Mouse (Mus musculus): ENCODE results near the gene Tep1. TPM values are rescaled to one million over a fixed set of nuclear protein-coding genes. Genes with fewer than 3 reads are reported as not detected.

Tep1 gene
- polyA plus RNA-seq, 1 experiment from 2014 or later: 3.3 TPM

- H3K4me1 ChIP-seq (ENCODE audit: control insufficient read depth, insufficient read depth, low read depth, low read length): peaks cover 16% of the 10 kb centered on the region
- peak within 1 kb of the TSS; percentile 66 for H3K4me2 ChIP-seq (ENCODE audit: low read length)
- peak within 1 kb of the TSS; percentile 90 for H3K27ac ChIP-seq (ENCODE audit: low read depth, low read length)
- peaks cover 14% of the 10 kb centered on the region for H3K36me3 ChIP-seq (ENCODE audit: control insufficient read depth, insufficient read depth, low read length)
- H3K9me3 ChIP-seq (ENCODE audit: control insufficient read depth, low read length): no peaks in the 10 kb centered on the region
- peak within 1 kb of the TSS; percentile 82 for H3K9ac ChIP-seq (ENCODE audit: low read depth, low read length)
- peak within 1 kb of the TSS; percentile 87 for H3K4me3 ChIP-seq (ENCODE audit: low read length)
- no peaks in the 10 kb centered on the region for H3K27me3 ChIP-seq (replicated peaks; ENCODE audit: control insufficient read depth, insufficient read depth, low read length)
- WGBS: under 1% methylated on average over 21 of the region's 21 CpGs
- peak; percentile 99 for ATAC-seq
Measured at GRCm38 (mm10) chr14:50785251-50785637, 85.1 kb downstream of the Tep1 start, which contains the start of gene Ttc5. Gene Ttc5, minus strand, starts transcription at chr14:50785519.

DNA sequence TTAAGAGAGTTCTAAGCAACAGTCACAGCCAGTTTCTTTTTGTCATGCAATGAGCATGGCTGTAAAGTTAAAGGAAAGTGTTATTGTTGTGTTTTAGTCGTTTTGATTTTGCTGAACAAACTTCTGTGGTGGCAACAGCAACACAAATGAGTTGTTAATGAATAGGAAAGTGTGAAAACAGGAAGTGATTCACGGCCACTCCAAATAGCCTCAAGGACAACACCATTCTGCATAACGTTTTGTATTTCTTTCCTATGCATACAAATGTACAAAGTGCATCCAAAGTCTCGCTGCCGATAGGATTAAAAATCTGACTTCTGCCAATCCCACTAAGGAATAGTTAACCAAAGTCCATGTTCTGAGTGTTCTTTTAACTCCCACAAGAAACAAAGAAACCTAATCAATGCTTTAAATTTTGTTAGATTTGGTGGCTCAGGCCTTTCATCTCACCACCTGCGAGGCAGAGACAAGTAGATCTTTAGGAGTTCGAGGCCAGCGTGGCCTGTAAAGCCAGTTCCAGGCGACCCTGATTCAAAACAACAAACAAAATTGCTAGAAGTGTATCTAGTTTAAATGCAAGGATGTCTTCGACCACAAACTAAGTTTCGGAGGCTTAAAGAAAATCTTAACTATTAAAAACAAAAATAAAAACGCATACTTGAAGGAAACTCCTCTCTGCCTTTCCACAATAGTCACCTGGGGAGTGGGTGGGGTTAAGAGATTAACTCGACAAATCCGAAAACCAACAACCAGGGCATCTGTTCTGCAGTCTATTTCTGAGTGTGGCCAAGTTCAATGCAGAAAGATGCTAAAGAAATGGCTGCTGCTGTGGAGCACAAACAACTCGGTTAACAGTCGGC lies 85.7 kb downstream of the Tep1 start:
- peak overlapping the region; percentile 66 for H3K4me2 ChIP-seq (ENCODE audit: low read length)
- H3K4me1 ChIP-seq (ENCODE audit: control insufficient read depth, insufficient read depth, low read depth, low read length): peaks cover 16% of the 10 kb centered on the region
- WGBS: 27% methylated on average over 16 of the region's 16 CpGs

DNA sequence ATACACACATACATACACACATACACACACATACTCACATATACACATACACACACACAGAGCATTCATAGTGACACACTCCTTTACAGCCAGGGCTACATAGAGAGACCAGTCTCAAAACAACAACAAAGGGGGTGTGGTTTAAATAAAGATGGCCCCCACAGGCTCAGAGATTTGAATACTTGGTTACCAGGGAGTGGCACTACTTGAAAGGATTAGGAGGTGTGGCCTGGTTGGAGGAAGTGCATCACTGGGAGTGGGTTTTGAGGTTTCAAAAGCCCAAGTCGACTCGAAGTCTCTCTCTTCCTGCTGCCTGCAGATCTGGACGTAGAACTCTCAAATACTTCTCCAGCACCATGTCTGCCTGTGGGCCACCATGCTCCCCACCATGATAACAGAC lies 88.2 kb downstream of the Tep1 start:
- peaks cover 16% of the 10 kb centered on the region for H3K4me1 ChIP-seq (ENCODE audit: control insufficient read depth, insufficient read depth, low read depth, low read length)
- no peak for ATAC-seq
- WGBS: 96% methylated on average over 3 of the region's 3 CpGs

More for the DNA sequence above, 85.7 kb downstream of the Tep1 start:
- H3K36me3 ChIP-seq (ENCODE audit: control insufficient read depth, insufficient read depth, low read length): peaks cover 15% of the 10 kb centered on the region
- peak overlapping the region; percentile 82 for H3K9ac ChIP-seq (ENCODE audit: low read depth, low read length)
- H3K4me3 ChIP-seq (ENCODE audit: low read length): peak overlapping the region; percentile 87
- no peaks in the 10 kb centered on the region for H3K9me3 ChIP-seq (ENCODE audit: control insufficient read depth, low read length)
- no peak for ATAC-seq
- no peaks in the 10 kb centered on the region for H3K27me3 ChIP-seq (replicated peaks; ENCODE audit: control insufficient read depth, insufficient read depth, low read length)
- peak overlapping the region; percentile 90 for H3K27ac ChIP-seq (ENCODE audit: low read depth, low read length)

More for the DNA sequence above, 88.2 kb downstream of the Tep1 start:
- H3K36me3 ChIP-seq (ENCODE audit: control insufficient read depth, insufficient read depth, low read length): peaks cover 21% of the 10 kb centered on the region
- no peaks in the 10 kb centered on the region for H3K9me3 ChIP-seq (ENCODE audit: control insufficient read depth, low read length)
- no peak overlapping the region for H3K27ac ChIP-seq (ENCODE audit: low read depth, low read length)
- H3K4me2 ChIP-seq (ENCODE audit: low read length): no peak overlapping the region
- no peak overlapping the region for H3K9ac ChIP-seq (ENCODE audit: low read depth, low read length)
- H3K4me3 ChIP-seq (ENCODE audit: low read length): no peak overlapping the region
- H3K27me3 ChIP-seq (replicated peaks; ENCODE audit: control insufficient read depth, insufficient read depth, low read length): no peaks in the 10 kb centered on the region

Other genes starting within 250 kb of the Tep1 start
- gene Olfr745, start 231.2 kb downstream of the Tep1 start, polyA plus RNA-seq (2015; fragmentation: Nextera tagmentation; extraction: Ambion mirVana): not detected in 2 replicates
- gene Olfr746, start 223.5 kb downstream of the Tep1 start, polyA plus RNA-seq (2015; fragmentation: Nextera tagmentation; extraction: Ambion mirVana): not detected in 2 replicates
- gene Olfr747, start 177.4 kb downstream of the Tep1 start, polyA plus RNA-seq (2015; fragmentation: Nextera tagmentation; extraction: Ambion mirVana): not detected in 2 replicates
- not detected in 2 replicates for gene Olfr748, start 163.2 kb downstream of the Tep1 start, polyA plus RNA-seq (2015; fragmentation: Nextera tagmentation; extraction: Ambion mirVana)
- gene Olfr749, start 125.5 kb downstream of the Tep1 start, polyA plus RNA-seq (2015; fragmentation: Nextera tagmentation; extraction: Ambion mirVana): not detected in 2 replicates
- gene Ttc5, start 85.0 kb downstream of the Tep1 start, polyA plus RNA-seq (2015; fragmentation: Nextera tagmentation; extraction: Ambion mirVana): 121 and 123 TPM in 2 replicates
- gene Ccnb1ip1, start 62.8 kb downstream of the Tep1 start, polyA plus RNA-seq (2015; fragmentation: Nextera tagmentation; extraction: Ambion mirVana): not detected in 2 replicates
- gene Parp2, start 62.7 kb downstream of the Tep1 start, polyA plus RNA-seq (2015; fragmentation: Nextera tagmentation; extraction: Ambion mirVana): 42.7 and 43.1 TPM in 2 replicates
- gene Klhl33, start 26.9 kb upstream of the Tep1 start, polyA plus RNA-seq (2015; fragmentation: Nextera tagmentation; extraction: Ambion mirVana): 4.2 and 4.3 TPM in 2 replicates
- 110 and 111 TPM in 2 replicates for gene Osgep, start 54.3 kb upstream of the Tep1 start, polyA plus RNA-seq (2015; fragmentation: Nextera tagmentation; extraction: Ambion mirVana)
- gene Apex1, start 54.4 kb upstream of the Tep1 start, polyA plus RNA-seq (2015; fragmentation: Nextera tagmentation; extraction: Ambion mirVana): 158 and 167 TPM in 2 replicates
- gene Pip4p1, start 60.3 kb upstream of the Tep1 start, polyA plus RNA-seq (2015; fragmentation: Nextera tagmentation; extraction: Ambion mirVana): 104 and 113 TPM in 2 replicates
- gene Pnp, start 60.5 kb upstream of the Tep1 start, polyA plus RNA-seq (2015; fragmentation: Nextera tagmentation; extraction: Ambion mirVana): 23.4 and 24.0 TPM in 2 replicates
- gene Gm49342, start 74.0 kb upstream of the Tep1 start, polyA plus RNA-seq (2015; fragmentation: Nextera tagmentation; extraction: Ambion mirVana): not detected in 2 replicates
- gene Pnp2, start 85.4 kb upstream of the Tep1 start, polyA plus RNA-seq (2015; fragmentation: Nextera tagmentation; extraction: Ambion mirVana): 0.56 and 0.98 TPM in 2 replicates
- gene Rnase10, start 137.2 kb upstream of the Tep1 start, polyA plus RNA-seq (2015; fragmentation: Nextera tagmentation; extraction: Ambion mirVana): 0.10 TPM in 2 replicates
- gene Rnase9, start 171.3 kb upstream of the Tep1 start, polyA plus RNA-seq (2015; fragmentation: Nextera tagmentation; extraction: Ambion mirVana): not detected in 2 replicates
- gene Rnase11, start 179.6 kb upstream of the Tep1 start, polyA plus RNA-seq (2015; fragmentation: Nextera tagmentation; extraction: Ambion mirVana): not detected in 2 replicates
- not detected in 2 replicates for gene Rnase12, start 187.1 kb upstream of the Tep1 start, polyA plus RNA-seq (2015; fragmentation: Nextera tagmentation; extraction: Ambion mirVana)
- 0.03 TPM in 1 of 2 replicates, not detected in the other for gene Olfr750, start 203.9 kb upstream of the Tep1 start, polyA plus RNA-seq (2015; fragmentation: Nextera tagmentation; extraction: Ambion mirVana)
- 18.2 and 19.8 TPM in 2 replicates for gene Rnase4, start 220.5 kb upstream of the Tep1 start, polyA plus RNA-seq (2015; fragmentation: Nextera tagmentation; extraction: Ambion mirVana)
- 5.1 and 6.2 TPM in 2 replicates for gene Ang, start 220.6 kb upstream of the Tep1 start, polyA plus RNA-seq (2015; fragmentation: Nextera tagmentation; extraction: Ambion mirVana)
- gene Eddm3b, start 243.9 kb upstream of the Tep1 start, polyA plus RNA-seq (2015; fragmentation: Nextera tagmentation; extraction: Ambion mirVana): not detected in 2 replicates